ENCODE assay signal across 23 mouse cellular contexts in the genomic region with DNA sequence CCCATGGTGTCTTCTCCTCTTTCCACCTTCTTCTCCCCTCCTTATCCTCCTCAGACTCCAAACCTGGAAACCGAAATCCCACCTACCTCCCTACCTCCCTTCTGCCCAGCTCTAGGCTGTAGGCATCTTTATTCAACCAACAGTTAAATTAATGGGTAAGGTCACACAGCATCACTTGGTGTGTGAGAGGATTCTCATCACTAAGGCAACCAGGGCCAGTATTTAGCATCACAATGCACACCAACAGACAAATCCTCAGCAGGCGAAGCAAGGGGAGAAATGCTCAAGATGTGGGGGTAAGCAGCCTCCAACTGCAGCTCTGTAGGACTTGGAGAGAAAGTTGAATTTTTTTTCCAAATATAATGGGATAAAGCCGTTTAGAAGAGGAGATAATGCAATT. TPM values are rescaled to one million over a fixed set of nuclear protein-coding genes. Genes with fewer than 3 reads are reported as not detected.
DNase-seq lines count a peak whose midpoint lies in the region; ATAC-seq and TF ChIP-seq lines count a peak whose summit lies in the region.
"Had no signal": no experiment of that assay in that cellular context is flagged by ENCODE, and none has a peak within 500 bp of the region (broad histone marks: within the 10 kb centered on the region; RNA-seq: fewer than 3 reads in every experiment).

No protein-coding gene starts in this region.

- no peak overlapping the region for H3K4me2 ChIP-seq in hindbrain, embryonic 12.5 days (replicated peaks)
- no peak overlapping the region for H3K4me2 ChIP-seq in hindbrain, embryonic 14.5 days (replicated peaks)
- no peak overlapping the region for H3K4me2 ChIP-seq in midbrain, embryonic 14.5 days (ENCODE audit: low read length)
- H3K4me2 ChIP-seq in heart, embryonic 12.5 days: no peak overlapping the region
- H3K4me2 ChIP-seq: forebrain, embryonic 15.5 days; liver, embryonic 11.5 days had no signal

- peak; percentile 37; the same call in 1 of the 2 replicates for ATAC-seq in hindbrain, embryonic 12.5 days (ENCODE audit: low FRiP score)
- ATAC-seq in hindbrain, embryonic 14.5 days (ENCODE audit: low FRiP score): no peak
- ATAC-seq in midbrain, embryonic 14.5 days (ENCODE audit: low FRiP score, low TSS enrichment): no peak
- no peak for ATAC-seq in heart, embryonic 12.5 days (ENCODE audit: insufficient number of reproducible peaks, low FRiP score)
- ATAC-seq: CD4-positive, CD25-positive, alpha-beta regulatory T cell, adult 4 months; forebrain, embryonic 15.5 days had no signal

- no peaks in the 10 kb centered on the region for H3K9me3 ChIP-seq in hindbrain, embryonic 12.5 days (replicated peaks)
- no peaks in the 10 kb centered on the region for H3K9me3 ChIP-seq in hindbrain, embryonic 14.5 days (ENCODE audit: control insufficient read depth, low read length)
- H3K9me3 ChIP-seq in midbrain, embryonic 14.5 days (ENCODE audit: control insufficient read depth, low read length): no peaks in the 10 kb centered on the region
- no peaks in the 10 kb centered on the region for H3K9me3 ChIP-seq in heart, embryonic 12.5 days (replicated peaks)
- H3K9me3 ChIP-seq: forebrain, embryonic 15.5 days; G1E; heart, embryonic 10.5 days had no signal

- TF ChIP-seq POLR2A in brain, embryonic 14.5 days (IDR thresholded peaks at IDR 0.05; ENCODE audit: borderline replicate concordance, extremely low read depth, insufficient read depth, insufficient read length, poor library complexity, severe bottlenecking): no peak

- no peak overlapping the region for H3K4me3 ChIP-seq in hindbrain, embryonic 12.5 days
- H3K4me3 ChIP-seq in hindbrain, embryonic 14.5 days (replicated peaks; ENCODE audit: low read length): no peak overlapping the region
- no peak overlapping the region for H3K4me3 ChIP-seq in midbrain, embryonic 14.5 days (replicated peaks; ENCODE audit: low read depth, low read length)
- no peak overlapping the region for H3K4me3 ChIP-seq in heart, embryonic 12.5 days
- H3K4me3 ChIP-seq: forebrain, embryonic 15.5 days; heart, embryonic 10.5 days; myocyte had no signal

- no peaks in the 10 kb centered on the region for H3K36me3 ChIP-seq in hindbrain, embryonic 12.5 days
- H3K36me3 ChIP-seq in hindbrain, embryonic 14.5 days (replicated peaks; ENCODE audit: control insufficient read depth, insufficient read depth): no peaks in the 10 kb centered on the region
- H3K36me3 ChIP-seq in midbrain, embryonic 14.5 days (ENCODE audit: control insufficient read depth, insufficient read depth, low read length): no peaks in the 10 kb centered on the region
- H3K36me3 ChIP-seq in heart, embryonic 12.5 days: peaks cover 50% of the 10 kb centered on the region
- H3K36me3 ChIP-seq: forebrain, embryonic 15.5 days; G1E had no signal

- no peak overlapping the region for H3K27ac ChIP-seq in hindbrain, embryonic 12.5 days
- H3K27ac ChIP-seq in hindbrain, embryonic 14.5 days: no peak overlapping the region
- no peak overlapping the region for H3K27ac ChIP-seq in midbrain, embryonic 14.5 days (replicated peaks; ENCODE audit: low read depth, low read length)
- H3K27ac ChIP-seq in heart, embryonic 12.5 days (ENCODE audit: poor library complexity, severe bottlenecking): no peak overlapping the region
- H3K27ac ChIP-seq: forebrain, embryonic 15.5 days; heart, embryonic 10.5 days; stomach, postnatal 0 days had no signal

- WGBS in hindbrain, embryonic 12.5 days: 21% methylated on average over 3 of the region's 3 CpGs
- WGBS in hindbrain, embryonic 14.5 days: 8% methylated on average over 3 of the region's 3 CpGs
- 6% methylated on average over 3 of the region's 3 CpGs for WGBS in midbrain, embryonic 14.5 days
- 60% methylated on average over 3 of the region's 3 CpGs for WGBS in heart, embryonic 12.5 days

- DNase-seq in embryo, embryonic 10 days (ENCODE audit: low spot score): peak; percentile 66
- no peak for DNase-seq in embryo, embryonic 9.5 days (ENCODE audit: extremely low spot score)
- no peak for DNase-seq in hindbrain, embryonic 14.5 days (ENCODE audit: low spot score)
- peak; percentile 53 for DNase-seq in brain, embryonic 14.5 days (ENCODE audit: low read depth)
- peak; percentile 43 for DNase-seq in midbrain, embryonic 14.5 days
- DNase-seq in heart, adult 11 months: no peak
- DNase-seq: adrenal gland, postnatal 36 days; cerebellum, adult 2 months; gastrocnemius, postnatal 36 days; heart, postnatal 10 days; kidney, adult 11 months; lung, adult 18-20 months; lung, postnatal 14 days; thymus, postnatal 14 days had no signal

- no peaks in the 10 kb centered on the region for H3K27me3 ChIP-seq in hindbrain, embryonic 12.5 days
- H3K27me3 ChIP-seq in hindbrain, embryonic 14.5 days (ENCODE audit: control insufficient read depth, insufficient read depth, low read length): no peaks in the 10 kb centered on the region
- H3K27me3 ChIP-seq in midbrain, embryonic 14.5 days (ENCODE audit: control insufficient read depth, insufficient read depth, low read length): no peaks in the 10 kb centered on the region
- H3K27me3 ChIP-seq in heart, embryonic 12.5 days (replicated peaks): no peaks in the 10 kb centered on the region
- H3K27me3 ChIP-seq: forebrain, embryonic 15.5 days had no signal

- H3K4me1 ChIP-seq in hindbrain, embryonic 12.5 days: peaks cover 24% of the 10 kb centered on the region
- H3K4me1 ChIP-seq in hindbrain, embryonic 14.5 days (replicated peaks; ENCODE audit: control insufficient read depth, insufficient read depth, low read length): no peaks in the 10 kb centered on the region; the same call in 1 of the 2 replicates
- H3K4me1 ChIP-seq in midbrain, embryonic 14.5 days (ENCODE audit: control insufficient read depth, insufficient read depth, low read length): peaks cover 7% of the 10 kb centered on the region; the same call in 1 of the 2 replicates
- H3K4me1 ChIP-seq in heart, embryonic 12.5 days (replicated peaks): no peaks in the 10 kb centered on the region

- TF ChIP-seq CTCF in brain, embryonic 14.5 days (IDR thresholded peaks at IDR 0.05; ENCODE audit: borderline replicate concordance, extremely low read depth, insufficient read depth, insufficient read length): no peak

- no peak overlapping the region for H3K9ac ChIP-seq in hindbrain, embryonic 12.5 days
- H3K9ac ChIP-seq in hindbrain, embryonic 14.5 days: no peak overlapping the region
- no peak overlapping the region for H3K9ac ChIP-seq in midbrain, embryonic 14.5 days (replicated peaks; ENCODE audit: low read length)
- H3K9ac ChIP-seq in heart, embryonic 12.5 days: no peak overlapping the region
- H3K9ac ChIP-seq: forebrain, embryonic 15.5 days had no signal

RNA-seq across cellular contexts. Expression of a gene that starts 35.0 kb away (rescaled TPM):
- 4.0 and 5.0 TPM in 2 replicates for polyA plus RNA-seq in hindbrain, embryonic 12.5 days (2016; fragmentation: Nextera tagmentation; extraction: Ambion mirVana)
- polyA plus RNA-seq in hindbrain, embryonic 14.5 days (2014; fragmentation: Nextera tagmentation; extraction: Ambion mirVana): 1.6 and 1.9 TPM in 2 replicates
- 0.81 and 1.4 TPM in 2 replicates for polyA plus RNA-seq in brain, embryonic 14.5 days (2012; rRNA removed)
- polyA plus RNA-seq in midbrain, embryonic 14.5 days (2014; fragmentation: Nextera tagmentation; extraction: Ambion mirVana): 1.1 and 2.3 TPM in 2 replicates
- 40.9 and 46.9 TPM in 2 replicates for polyA plus RNA-seq in heart, embryonic 12.5 days (2016; fragmentation: Nextera tagmentation; extraction: Ambion mirVana)
- polyA plus RNA-seq: G1E had no signal

Comparison
In these comparisons a context has a peak if more than half of its experiments do, and no peak if none do; other contexts are left out.
1. DNase-seq: peak in embryo, embryonic 10 days (single experiment), brain, embryonic 14.5 days (single experiment) and midbrain, embryonic 14.5 days (single experiment); none in embryo, embryonic 9.5 days (single experiment), hindbrain, embryonic 14.5 days (single experiment) and heart, adult 11 months (single experiment).